Mouse (Mus musculus) lung, adult 2 months (tissue): ENCODE data around the gene Mical3.

ENCODE experiments used
- CTCF ChIP-seq: fragments of 200-500 bp; IDR thresholded peaks from 2 replicates; pipeline ENCODE4 v1.5.1; 2011; ENCODE audit warnings: mild to moderate bottlenecking, low read length, control low read depth; ENCODE audit not compliant: insufficient read depth
- POLR2A ChIP-seq: fragments of 200-500 bp; IDR thresholded peaks from 2 replicates; pipeline ENCODE4 v1.6.1; 2011; ENCODE audit warnings: low read depth, mild to moderate bottlenecking, control low read depth, low read length, borderline replicate concordance; ENCODE audit errors: extremely low read depth

DNA sequence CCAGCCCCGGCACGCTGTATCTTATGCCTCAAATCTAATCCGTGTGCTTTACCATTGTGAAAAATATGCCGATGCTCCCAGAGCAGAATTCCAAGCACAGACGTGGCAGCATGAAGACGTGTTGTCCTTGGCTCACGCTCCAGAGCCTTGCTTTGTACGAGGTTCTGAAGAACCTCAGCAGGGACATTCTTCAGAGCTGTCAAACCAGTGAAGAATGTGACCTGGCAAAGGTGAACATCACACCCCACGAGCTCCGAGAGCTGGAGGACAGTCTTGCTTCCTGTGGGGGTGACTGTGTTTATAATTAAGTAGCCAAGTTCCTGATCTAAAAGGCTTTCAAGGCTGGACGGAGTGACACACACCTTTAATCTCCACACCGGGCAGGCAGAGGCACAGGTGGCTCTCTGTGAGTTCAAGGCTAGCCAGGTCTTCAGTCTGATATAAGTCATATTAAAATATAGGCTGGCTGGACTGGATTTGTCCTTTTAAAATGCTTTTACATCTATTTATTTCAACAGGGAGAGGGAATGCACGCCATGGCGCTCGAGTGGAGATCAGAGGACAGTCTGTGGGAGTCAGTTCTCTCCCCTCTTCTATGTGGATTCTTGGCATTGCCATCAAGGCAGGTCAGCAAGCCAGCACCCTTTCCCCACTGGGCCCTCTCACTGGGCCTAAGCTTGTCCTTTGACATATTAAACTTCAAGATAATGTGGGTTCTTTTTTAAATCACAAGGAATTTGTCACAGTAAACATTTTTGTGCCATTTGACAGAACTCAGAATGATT, 12.6 kb downstream of the Mical3 start:
- TF ChIP-seq CTCF (no peak), POLR2A (no peak)
